Mouse (Mus musculus): ENCODE data around the gene Fau. TPM values are rescaled to one million over a fixed set of nuclear protein-coding genes. Genes with fewer than 3 reads are reported as not detected.

Fau gene
- polyA plus RNA-seq (2012): 4,552 and 5,111 TPM in 2 replicates

DNA sequence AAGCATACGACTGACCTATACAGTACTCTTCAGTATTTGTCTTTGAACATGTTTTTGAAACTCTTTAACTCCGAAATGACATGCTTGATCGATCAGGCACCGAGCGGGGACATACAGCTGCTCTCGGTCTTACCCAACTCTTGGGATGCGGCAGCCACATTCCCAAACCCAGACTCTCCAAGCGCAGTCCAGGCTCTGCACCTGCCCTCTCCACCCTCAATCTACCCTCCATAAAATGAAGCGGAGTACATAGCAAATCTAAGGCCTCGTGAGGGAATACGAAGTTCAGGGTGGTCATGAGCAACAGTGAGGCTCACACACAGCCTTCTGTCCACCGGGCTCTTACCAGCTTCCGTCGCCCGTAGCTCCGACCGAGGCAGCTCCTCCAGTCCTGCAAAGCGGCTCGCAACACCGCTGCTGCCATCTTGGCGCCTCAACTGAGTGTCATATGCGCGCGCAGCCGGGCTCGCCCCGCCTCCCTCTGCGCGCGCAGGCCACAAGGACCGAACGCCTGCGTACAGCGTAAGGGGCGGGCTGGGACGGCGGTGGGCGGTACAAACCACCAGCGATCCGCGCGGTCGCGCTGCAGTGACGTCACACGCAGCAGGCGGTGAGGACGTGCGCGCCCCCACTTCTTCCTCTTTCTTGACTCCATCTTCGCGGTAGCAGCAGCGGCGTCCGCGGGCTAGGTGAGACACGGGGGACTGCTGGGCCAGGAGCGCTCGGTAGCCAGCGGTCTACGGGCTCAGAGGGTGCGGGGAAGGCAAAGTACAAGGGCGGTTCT is at the start of gene Fau, which contains the start of gene Mrpl49:
Fau (plus strand) TSS at position 532 of the 784 bp plus-strand sequence.
Mrpl49 (minus strand) TSS at position 473 of the 784 bp plus-strand sequence.

DNA sequence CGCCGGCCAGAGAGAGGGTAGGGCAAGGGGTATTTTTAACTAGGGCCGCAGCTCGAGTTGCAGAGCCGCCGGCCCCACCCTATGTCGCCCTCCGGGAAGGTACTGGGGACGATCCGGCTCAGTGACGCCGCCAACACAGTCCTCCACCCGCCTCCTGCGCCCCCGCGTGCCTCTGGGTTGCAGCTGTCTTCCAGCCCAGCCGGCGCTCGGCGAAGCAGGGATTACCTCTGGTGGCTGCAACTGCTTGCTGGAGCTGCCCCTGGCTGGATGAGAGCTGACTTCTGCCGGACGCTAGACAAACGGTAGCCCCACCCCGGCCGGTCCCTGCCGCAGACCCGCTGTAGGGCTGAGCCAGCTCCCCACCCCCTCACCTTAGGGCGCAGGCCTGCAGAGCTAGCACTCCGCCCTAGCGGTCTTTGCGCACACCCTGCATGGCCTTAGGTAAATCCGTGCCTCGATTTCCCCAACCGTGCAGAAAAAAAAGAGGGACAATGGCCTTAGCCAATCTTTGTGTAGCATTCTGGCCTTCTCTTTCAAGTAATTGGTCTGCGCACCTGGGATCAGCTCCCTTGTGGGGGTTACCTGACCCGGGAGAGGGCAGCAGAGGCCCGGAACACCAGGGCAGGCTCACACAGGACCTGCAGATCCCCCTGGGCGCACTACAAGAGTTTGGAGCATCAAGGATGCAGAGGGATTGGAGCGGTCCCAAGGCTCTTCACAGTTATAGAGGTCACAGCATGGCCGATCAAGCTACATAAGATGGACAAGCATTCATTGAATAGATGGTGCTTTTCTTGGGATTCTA is 41.9 kb upstream of the Fau start, which contains the start of gene Capn1:
Capn1 (minus strand) TSS at position 387 of the 805 bp plus-strand sequence.

DNA sequence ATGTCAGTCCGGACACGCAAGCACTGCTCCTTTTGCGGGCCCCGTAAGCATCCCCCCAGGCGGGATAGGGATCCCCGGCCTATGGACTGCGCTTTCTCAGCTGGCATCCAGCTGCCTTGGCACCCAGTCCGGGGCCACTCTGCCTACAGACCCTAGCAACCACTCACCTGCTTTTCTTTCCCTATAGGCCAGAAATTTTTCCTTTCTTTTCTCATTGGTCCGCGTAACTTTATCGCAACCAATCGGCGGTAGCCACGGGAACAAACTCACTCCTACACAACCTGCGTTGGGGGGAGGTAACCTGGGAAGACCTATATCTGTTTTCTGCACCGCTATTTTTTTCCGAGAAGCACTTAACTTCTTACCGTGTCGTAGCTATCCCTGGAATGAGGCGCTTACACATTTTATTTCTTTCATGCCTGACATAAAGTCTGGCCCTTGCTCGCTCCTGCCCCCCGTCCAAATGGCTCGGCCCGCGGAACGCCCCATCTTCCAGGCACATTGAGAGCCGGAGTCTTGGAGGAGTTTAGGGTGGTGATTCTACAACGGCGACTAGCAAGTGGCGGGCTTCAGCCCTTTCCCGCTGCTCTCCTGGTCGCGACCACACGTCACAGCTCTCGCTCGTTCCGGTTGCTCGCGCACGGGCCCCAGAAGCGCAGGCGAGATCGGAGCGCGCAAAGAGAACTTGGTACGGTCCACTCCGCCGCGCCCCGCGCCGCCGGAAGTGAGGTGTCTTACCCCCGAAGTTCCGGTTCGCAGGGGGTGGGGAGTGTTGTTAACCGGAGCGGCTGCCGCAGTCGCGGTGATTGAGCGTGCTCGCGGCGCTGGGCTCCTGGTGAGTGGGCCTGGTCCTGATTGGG is 11.1 kb upstream of the Fau start, which contains the start of gene Syvn1:
Syvn1 (plus strand) TSS at position 283 of the 860 bp plus-strand sequence.

DNA sequence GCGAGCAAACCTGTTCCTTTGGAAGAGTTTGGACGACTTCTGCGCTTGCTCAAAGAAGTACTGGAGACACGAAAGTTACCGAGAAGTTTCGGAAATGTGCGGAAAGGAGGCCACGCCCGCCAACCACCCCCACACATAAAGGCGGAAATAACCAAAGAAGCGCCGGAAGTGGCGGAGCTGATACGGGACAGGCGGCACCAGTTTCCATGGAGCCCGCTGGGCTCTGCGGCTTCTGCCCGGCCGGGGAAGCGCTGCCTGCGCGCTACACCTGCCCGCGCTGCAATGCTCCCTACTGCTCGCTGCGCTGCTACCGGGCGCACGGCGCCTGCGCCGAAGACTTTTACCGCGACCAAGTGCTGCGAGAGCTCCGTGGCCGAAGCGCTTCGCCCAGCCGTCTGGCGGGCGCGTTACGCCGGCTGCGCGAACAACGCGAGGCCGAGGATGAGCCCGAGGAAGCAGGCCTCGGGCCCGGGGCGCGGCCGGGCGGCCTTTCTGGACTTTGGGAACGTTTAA is 3.4 kb downstream of the Fau start, which contains the start of gene Znhit2:
Znhit2 (plus strand) TSS at position 172 of the 513 bp plus-strand sequence.

DNA sequence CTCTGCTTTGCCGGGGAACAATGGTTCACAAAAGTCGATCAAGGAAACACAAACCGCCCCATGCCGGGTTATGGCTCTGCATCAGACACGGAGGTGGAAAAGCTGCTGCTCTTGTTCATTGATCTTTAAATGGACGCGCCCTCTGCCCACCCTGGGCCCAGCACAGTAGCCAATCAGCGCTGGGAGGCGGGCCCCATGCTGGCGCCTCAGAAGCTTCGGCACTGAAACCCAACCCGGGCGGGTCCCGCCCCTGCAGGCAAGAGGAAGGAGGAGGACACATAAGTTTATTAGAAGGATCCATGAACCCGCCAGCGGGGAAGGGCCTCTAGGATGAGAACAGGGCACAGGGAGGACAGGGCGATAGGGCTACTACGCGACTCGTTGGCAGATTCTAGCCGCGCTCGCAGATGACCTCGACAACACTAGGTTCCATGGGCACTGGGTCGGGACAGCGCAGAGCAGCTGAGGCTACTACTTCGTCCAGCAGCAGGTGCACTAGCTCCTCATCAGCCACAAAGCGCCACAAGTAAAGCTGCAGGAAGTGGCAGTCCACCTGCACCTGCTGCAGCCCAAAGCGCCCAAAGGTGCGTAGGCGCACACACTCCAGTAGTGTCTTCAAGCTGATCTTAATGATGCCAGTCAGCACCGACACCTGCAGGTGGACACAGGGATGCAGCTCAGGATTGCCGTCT is 10.2 kb downstream of the Fau start, which contains the start of gene Tm7sf2:
Tm7sf2 (minus strand) TSS at position 650 of the 692 bp plus-strand sequence.

DNA sequence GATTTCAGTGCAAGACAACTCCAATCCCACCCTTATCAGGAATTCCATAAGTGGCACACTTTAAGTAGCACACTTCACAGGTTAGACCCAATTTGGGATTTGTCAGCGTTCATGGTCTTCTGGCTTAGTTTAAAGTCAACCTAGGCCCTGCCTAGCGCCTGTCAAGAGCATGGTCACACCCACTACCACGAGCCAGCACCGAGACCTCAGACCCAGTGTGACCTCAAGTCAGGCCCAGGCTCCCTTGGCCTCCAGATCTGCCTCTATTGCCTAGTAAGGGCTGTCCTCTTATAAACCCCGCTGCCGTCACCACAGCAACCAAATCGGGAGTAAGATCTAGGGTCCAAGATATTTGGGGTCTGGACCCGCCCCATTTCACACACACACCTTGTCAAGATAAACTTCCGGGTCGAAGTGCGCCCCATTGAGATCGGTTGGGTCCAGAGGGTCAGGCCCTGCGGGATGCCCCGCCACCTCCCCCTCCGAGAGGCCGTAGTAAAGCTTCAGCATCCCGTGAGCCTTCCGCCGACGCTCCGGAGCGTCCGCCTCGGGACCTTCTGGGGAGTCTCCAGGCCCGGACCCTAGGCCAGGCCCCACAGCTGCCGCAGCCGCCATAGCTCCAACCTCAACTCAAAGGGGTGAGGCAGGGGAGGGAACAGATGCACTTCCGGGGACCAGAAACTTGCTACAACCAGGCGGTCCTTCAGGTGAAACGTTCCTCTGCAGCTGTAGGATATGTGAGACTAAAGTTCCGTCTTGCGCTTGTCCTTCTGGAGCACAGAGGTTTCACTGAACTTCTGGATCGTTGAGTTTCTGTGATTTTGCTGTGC is 19.1 kb downstream of the Fau start, which contains the start of gene Vps51:
Vps51 (minus strand) TSS at position 668 of the 830 bp plus-strand sequence.

DNA sequence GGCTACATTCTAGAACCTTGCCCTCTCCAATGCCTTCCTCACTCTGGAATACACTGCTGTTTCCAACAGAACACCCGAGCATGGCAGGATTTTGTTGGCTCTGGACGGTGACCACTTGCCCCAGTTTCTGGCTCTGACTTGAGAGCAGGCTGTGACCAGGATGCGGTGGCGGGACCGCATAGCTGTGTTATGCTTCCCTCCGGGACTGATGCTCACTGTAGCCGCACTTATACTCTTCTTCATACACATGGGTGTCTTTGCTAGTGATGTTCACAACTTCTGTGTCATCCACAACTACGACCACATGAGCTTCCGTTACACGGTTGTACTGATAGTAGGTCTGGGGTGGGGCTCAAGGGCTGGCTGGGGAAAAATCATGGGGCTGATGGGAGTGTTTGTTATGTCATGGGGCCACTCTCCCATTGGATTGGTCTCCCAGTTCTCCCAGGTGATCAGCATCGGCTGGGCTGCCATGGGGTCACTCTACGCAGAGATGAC is 22.4 kb downstream of the Fau start, which contains the start of gene Tmem262:
Tmem262 (plus strand) TSS at position 51 of the 498 bp plus-strand sequence.

DNA sequence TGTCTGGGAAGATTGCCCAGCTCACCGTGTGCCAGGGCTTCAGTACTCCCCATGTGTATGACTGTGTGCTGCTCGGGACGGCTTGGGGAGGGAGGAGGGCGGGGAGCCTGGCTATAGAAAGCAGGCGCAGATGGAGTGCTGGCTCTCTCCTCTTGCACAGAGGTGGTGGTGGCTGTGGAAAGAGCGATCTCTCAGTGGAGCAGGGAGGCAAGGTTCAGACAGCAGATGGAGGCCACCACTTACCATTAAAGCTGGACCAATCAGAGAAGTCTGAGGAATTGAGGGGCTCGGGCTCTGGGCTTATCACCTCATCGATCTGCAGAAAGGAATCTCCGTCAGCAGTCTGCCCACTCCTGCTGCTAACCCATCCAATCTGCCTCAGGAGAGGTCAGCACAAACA is 24.5 kb downstream of the Fau start, which contains the start of gene Gm28374:
Gm28374 (minus strand) TSS at position 101 of the 400 bp plus-strand sequence.

DNA sequence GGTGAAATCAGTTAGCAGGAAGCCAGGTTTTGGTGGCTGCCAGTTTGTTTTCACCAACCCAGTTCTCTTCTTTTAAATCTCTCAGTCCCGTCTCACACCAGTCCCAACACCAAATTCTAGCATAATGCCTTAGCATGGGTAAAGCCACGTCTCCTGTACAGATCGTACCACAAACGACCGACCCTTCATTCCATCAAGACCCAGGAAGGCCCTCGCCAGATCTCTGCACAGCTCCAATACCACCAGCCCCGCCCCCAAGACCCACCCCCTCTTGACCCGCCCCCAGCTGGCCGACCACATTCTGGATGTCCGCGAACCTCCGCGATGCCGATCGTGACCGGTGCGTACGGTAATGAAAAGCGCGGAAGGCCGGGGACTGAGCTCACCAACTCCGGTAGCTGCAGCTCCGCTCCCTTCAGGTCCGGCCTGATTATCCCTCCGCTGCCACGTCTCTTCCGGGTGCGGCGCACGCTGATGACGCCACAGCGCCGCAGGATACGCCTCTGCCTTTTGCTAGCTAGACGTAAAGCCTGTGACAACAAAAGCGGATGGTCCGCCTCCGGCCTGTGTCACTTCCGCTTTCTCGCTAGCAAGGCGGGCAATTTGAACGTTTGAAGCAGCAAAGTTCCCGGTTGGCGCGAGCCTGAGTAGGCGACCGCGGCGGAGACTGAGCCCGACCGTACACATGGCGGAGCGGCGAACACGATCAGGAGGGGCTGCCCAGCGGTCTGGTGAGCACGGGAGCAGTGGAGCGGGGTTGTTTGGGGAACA is 27.0 kb downstream of the Fau start, which contains the start of the genes Zfpl1 and Cdca5:
Zfpl1 (minus strand) TSS at position 479 of the 771 bp plus-strand sequence.
Cdca5 (plus strand) TSS at position 506 of the 771 bp plus-strand sequence.

DNA sequence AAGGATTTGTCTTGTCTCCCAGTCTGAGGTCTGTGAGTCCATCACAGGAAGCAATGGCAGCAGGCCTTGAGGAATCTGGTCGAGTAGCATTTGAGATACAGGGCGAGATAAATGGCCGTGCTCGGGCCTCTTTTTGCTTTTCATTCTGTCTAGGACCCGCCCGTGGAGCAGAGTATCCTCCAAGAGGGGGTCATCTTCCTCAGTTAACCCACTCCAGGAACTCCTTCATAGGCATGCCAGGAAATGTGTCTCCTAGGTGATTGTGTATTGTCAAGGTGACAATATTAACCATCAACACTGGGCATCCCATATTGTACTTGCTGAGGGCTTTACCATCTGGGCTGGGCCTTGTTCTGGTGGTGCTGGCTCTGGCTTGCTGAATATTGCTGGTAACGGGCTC is 36.5 kb downstream of the Fau start, which contains the start of gene AC131692.1:
AC131692.1 (plus strand) TSS at position 301 of the 400 bp plus-strand sequence.

DNA sequence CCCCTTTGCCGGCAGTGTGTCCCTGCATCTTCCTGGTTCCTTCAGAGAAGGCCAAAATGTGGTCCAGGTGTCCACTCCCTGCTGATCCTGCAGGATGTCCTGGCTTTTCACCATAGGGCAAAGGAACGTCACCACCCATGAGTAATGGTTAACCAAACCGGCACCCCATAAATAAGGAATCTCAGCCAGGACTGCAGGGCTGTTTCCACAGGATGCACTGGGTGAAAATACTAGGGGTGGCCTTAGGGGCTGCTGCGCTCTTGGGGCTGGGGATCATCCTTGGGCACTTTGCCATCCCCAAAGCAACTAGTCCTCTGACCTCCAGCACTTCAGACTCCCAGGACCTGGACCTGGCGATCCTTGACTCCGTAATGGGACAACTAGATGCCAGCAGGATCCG is 47.9 kb downstream of the Fau start, which contains the start of gene Naaladl1:
Naaladl1 (plus strand) TSS at position 197 of the 400 bp plus-strand sequence.

Other genes with a start within 250 kb of the Fau start
- 27.8 and 28.3 TPM in 2 replicates for gene Frmd8, start 182.6 kb upstream of the Fau start, polyA plus RNA-seq (2012)
- 8.4 and 9.5 TPM in 2 replicates for gene Slc25a45, start 180.0 kb upstream of the Fau start, polyA plus RNA-seq (2012)
- 0.84 and 1.3 TPM in 2 replicates for gene Tigd3, start 163.7 kb upstream of the Fau start, polyA plus RNA-seq (2012)
- gene Dpf2, start 144.8 kb upstream of the Fau start, polyA plus RNA-seq (2012): 48.2 and 61.9 TPM in 2 replicates
- 0.10 and 0.20 TPM in 2 replicates for gene Cdc42ep2, start 133.0 kb upstream of the Fau start, polyA plus RNA-seq (2012)
- gene Pola2, start 93.6 kb upstream of the Fau start, polyA plus RNA-seq (2012): 41.2 and 48.3 TPM in 2 replicates
- gene Slc22a20, start 71.7 kb upstream of the Fau start, polyA plus RNA-seq (2012): not detected in 2 replicates
- 105 and 106 TPM in 2 replicates for gene Capn1, start 41.9 kb upstream of the Fau start, polyA plus RNA-seq (2012)
- gene Syvn1, start 11.3 kb upstream of the Fau start, polyA plus RNA-seq (2012): 167 and 179 TPM in 2 replicates
- gene Mrpl49, start 59 bp upstream of the Fau start, polyA plus RNA-seq (2012): 22.3 and 22.4 TPM in 2 replicates
- 62.2 and 69.2 TPM in 2 replicates for gene Znhit2, start 3.3 kb downstream of the Fau start, polyA plus RNA-seq (2012)
- 10.4 and 10.7 TPM in 2 replicates for gene Tm7sf2, start 10.5 kb downstream of the Fau start, polyA plus RNA-seq (2012)
- gene Vps51, start 19.4 kb downstream of the Fau start, polyA plus RNA-seq (2012): 42.3 and 58.6 TPM in 2 replicates
- not detected in 2 replicates for gene Tmem262, start 22.2 kb downstream of the Fau start, polyA plus RNA-seq (2012)
- gene Gm28374, start 24.4 kb downstream of the Fau start, polyA plus RNA-seq (2012): 0.47 and 1.4 TPM in 2 replicates
- 69.2 and 77.1 TPM in 2 replicates for gene Zfpl1, start 27.1 kb downstream of the Fau start, polyA plus RNA-seq (2012)
- 10.9 and 13.6 TPM in 2 replicates for gene Cdca5, start 27.1 kb downstream of the Fau start, polyA plus RNA-seq (2012)
- gene AC131692.1, start 36.6 kb downstream of the Fau start, polyA plus RNA-seq (2012): 2.3 and 3.3 TPM in 2 replicates
- 0.07 and 0.37 TPM in 2 replicates for gene Naaladl1, start 47.9 kb downstream of the Fau start, polyA plus RNA-seq (2012)
- gene Sac3d1, start 60.8 kb downstream of the Fau start, polyA plus RNA-seq (2012): 57.7 and 61.3 TPM in 2 replicates
- gene Snx15, start 70.5 kb downstream of the Fau start, polyA plus RNA-seq (2012): 117 and 133 TPM in 2 replicates
- 0.92 and 1.5 TPM in 2 replicates for gene Batf2, start 83.1 kb downstream of the Fau start, polyA plus RNA-seq (2012)
- gene Arl2, start 83.7 kb downstream of the Fau start, polyA plus RNA-seq (2012): 54.7 and 67.6 TPM in 2 replicates
- gene Majin, start 126.5 kb downstream of the Fau start, polyA plus RNA-seq (2012): not detected in 2 replicates
- gene Gpha2, start 168.5 kb downstream of the Fau start, polyA plus RNA-seq (2012): not detected in 2 replicates
- 17.7 and 17.9 TPM in 2 replicates for gene Ppp2r5b, start 178.0 kb downstream of the Fau start, polyA plus RNA-seq (2012)
- gene Atg2a, start 183.8 kb downstream of the Fau start, polyA plus RNA-seq (2012): 78.6 and 105 TPM in 2 replicates
- 158 and 171 TPM in 2 replicates for gene Ehd1, start 218.9 kb downstream of the Fau start, polyA plus RNA-seq (2012)
- gene Cdc42bpg, start 248.6 kb downstream of the Fau start, polyA plus RNA-seq (2012): 17.3 and 21.8 TPM in 2 replicates